29 mouse cellular contexts compared by ENCODE assay signal in genomic region chr10:83202906-83203702, GRCm38 (mm10).
DNase-seq lines count a peak whose midpoint lies in the region; TF ChIP-seq lines count a peak whose summit lies in the region.
"Had no signal": no experiment of that assay in that cellular context is flagged by ENCODE, and none has a peak within 500 bp of the region (broad histone marks: within the 10 kb centered on the region; RNA-seq: fewer than 3 reads in every experiment).

No protein-coding gene starts in this region.

- peak overlapping the region; percentile 67 for H3K4me3 ChIP-seq in testis, adult 2 months (ENCODE audit: control insufficient read depth, low read depth, low read length)
- H3K4me3 ChIP-seq: embryonic facial prominence, embryonic 13.5 days; forebrain, embryonic 10.5 days; heart, embryonic 10.5 days; heart, embryonic 15.5 days; kidney, embryonic 15.5 days; layer of hippocampus, adult 2 months; limb, embryonic 12.5 days; liver, embryonic 15.5 days; midbrain, embryonic 10.5 days; midbrain, embryonic 15.5 days; neural tube, embryonic 15.5 days had no signal

- TF ChIP-seq POLR2A in testis, adult 2 months (IDR thresholded peaks at IDR 0.05; ENCODE audit: control insufficient read depth, low read depth, low read length) = no peak

- intact Hi-C loops in gastrocnemius, postnatal 36 days (cut with DNase I) = no loop called here

- no peak for TF ChIP-seq CTCF in testis, adult 2 months (IDR thresholded peaks at IDR 0.05; ENCODE audit: control insufficient read depth, insufficient read depth, insufficient replicate concordance, low read depth, low read length)

- H3K36me3 ChIP-seq in testis, adult 2 months (ENCODE audit: control insufficient read depth, insufficient read depth, low read length) = no peaks in the 10 kb centered on the region
- H3K36me3 ChIP-seq: embryonic facial prominence, embryonic 13.5 days; forebrain, embryonic 10.5 days; G1E; heart, embryonic 10.5 days; heart, embryonic 15.5 days; kidney, embryonic 15.5 days; limb, embryonic 12.5 days; liver, embryonic 15.5 days; midbrain, embryonic 10.5 days; midbrain, embryonic 15.5 days; neural tube, embryonic 15.5 days had no signal

- H3K27ac ChIP-seq in testis, adult 2 months (ENCODE audit: control insufficient read depth, insufficient read depth, low read depth, low read length) = no peak overlapping the region
- H3K27ac ChIP-seq: embryonic facial prominence, embryonic 13.5 days; forebrain, embryonic 10.5 days; heart, embryonic 10.5 days; heart, embryonic 15.5 days; kidney, embryonic 15.5 days; layer of hippocampus, adult 2 months; limb, embryonic 12.5 days; liver, embryonic 15.5 days; midbrain, embryonic 10.5 days; midbrain, embryonic 15.5 days; neural tube, embryonic 15.5 days had no signal

- no peaks in the 10 kb centered on the region for H3K27me3 ChIP-seq in testis, adult 2 months (ENCODE audit: control insufficient read depth, insufficient read depth, low read length)
- H3K27me3 ChIP-seq: embryonic facial prominence, embryonic 13.5 days; heart, embryonic 15.5 days; kidney, embryonic 15.5 days; limb, embryonic 12.5 days; liver, embryonic 15.5 days; midbrain, embryonic 15.5 days; neural tube, embryonic 15.5 days had no signal

- DNase-seq in testis, postnatal 14 days (ENCODE audit: low spot score) = no peak
- DNase-seq in cerebellum, adult 11-12 months = peak; percentile 60
- peak; percentile 63 for DNase-seq in cerebellum, adult 9-11 months
- no peak for DNase-seq in gastrocnemius, postnatal 36 days
- DNase-seq in left cerebral cortex, adult 8-10 months (ENCODE audit: low spot score in 2 of 2) = no peak
- DNase-seq in lung, postnatal 10 days = no peak
- DNase-seq: adrenal gland, adult 8-10 months; B cell, adult 2 months; gastrocnemius, postnatal 14 days; heart, adult 11 months; kidney, adult 11 months; kidney, postnatal 36 days; lung, embryonic 14.5 days; retina, postnatal 1 day; right cerebral cortex, postnatal 25 days; thymus, postnatal 4 days had no signal

- peaks cover 10% of the 10 kb centered on the region for H3K4me1 ChIP-seq in testis, adult 2 months (ENCODE audit: control insufficient read depth, insufficient read depth, low read length)
- H3K4me1 ChIP-seq: forebrain, embryonic 10.5 days; kidney, embryonic 15.5 days; limb, embryonic 12.5 days; liver, embryonic 15.5 days; midbrain, embryonic 10.5 days; neural tube, embryonic 15.5 days had no signal

Comparison
In these comparisons a context has a peak if more than half of its experiments do, and no peak if none do; other contexts are left out.
1. DNase-seq: peak in cerebellum, adult 11-12 months (single experiment) and cerebellum, adult 9-11 months (single experiment); none in testis, postnatal 14 days (single experiment), gastrocnemius, postnatal 36 days (0 of 2), left cerebral cortex, adult 8-10 months (0 of 2) and lung, postnatal 10 days (single experiment).